Mouse (Mus musculus): Measurements from ENCODE around the gene Pan2.

- TF ChIP-seq CTCF (IDR thresholded peaks at IDR 0.05; ENCODE audit: control insufficient read depth, insufficient read depth, low read length) (no peak), POLR2A (IDR thresholded peaks at IDR 0.05; ENCODE audit: borderline replicate concordance, control insufficient read depth, low read depth, low read length) (no peak)
Measured at GRCm38 (mm10) chr10:128370601-128371000, 67.5 kb downstream of the Pan2 start.

Measured in bone marrow, adult 2 months (tissue).